Mouse (Mus musculus) intestine, embryonic 15.5 days (tissue): Measurements from ENCODE around the gene Psmf1. TPM values are rescaled to one million over a fixed set of nuclear protein-coding genes. Genes with fewer than 3 reads are reported as not detected.

ENCODE experiments used
- ATAC-seq: fragments of 200-750 bp; cut with Nextera tagmentation; 2 replicates; pipeline ENCODE4 v1.8.0; 2017; ENCODE audit warnings: moderate TSS enrichment, moderate library complexity
- H3K27ac ChIP-seq: fragments of 300-500 bp; sonication (generic); 2 replicates; pipeline ENCODE4 v1.5.1; 2015; ENCODE audit warnings: mild to moderate bottlenecking, inconsistent platforms
- H3K27me3 ChIP-seq: fragments of 300-500 bp; sonication (generic); replicated peaks from 2 replicates; pipeline ENCODE4 v1.6.1; 2015; ENCODE audit warnings: inconsistent platforms
- H3K36me3 ChIP-seq: fragments of 300-500 bp; sonication (generic); 2 replicates; pipeline ENCODE4 v1.6.1; 2015; ENCODE audit warnings: inconsistent platforms
- H3K4me1 ChIP-seq: fragments of 300-500 bp; sonication (generic); replicated peaks from 2 replicates; pipeline ENCODE4 v1.6.1; 2015; ENCODE audit warnings: inconsistent platforms
- H3K4me2 ChIP-seq: fragments of 300-500 bp; sonication (generic); replicated peaks from 2 replicates; pipeline ENCODE4 v1.6.1; 2015; ENCODE audit warnings: mild to moderate bottlenecking, inconsistent platforms
- H3K4me3 ChIP-seq: fragments of 300-500 bp; sonication (generic); replicated peaks from 2 replicates; pipeline ENCODE4 v1.5.1; 2015; ENCODE audit warnings: inconsistent platforms
- H3K9ac ChIP-seq: fragments of 300-500 bp; sonication (generic); 2 replicates; pipeline ENCODE4 v1.6.1; 2015; ENCODE audit warnings: inconsistent platforms
- H3K9me3 ChIP-seq: fragments of 300-500 bp; sonication (generic); 2 replicates; pipeline ENCODE4 v1.6.1; 2016; ENCODE audit warnings: inconsistent platforms
- WGBS: fragments of 180-500 bp; shearing (Covaris S2); methylation state at CpG from one replicate; pipeline ENCODE4 v1.1.7; 2015; 5-methylcytosine and 5-hydroxymethylcytosine counted together
- polyA plus RNA-seq: library from polyadenylated mRNA; unstranded; fragments of >200 nt; fragmentation: Nextera tagmentation; extraction: Ambion mirVana; gene quantifications from 2 replicates; pipeline ENCODE4 v1.2.1, GENCODE M21; 2015

The Psmf1 gene
- polyA plus RNA-seq, 1 experiment from 2014 or later, result 42.2 TPM

DNA sequence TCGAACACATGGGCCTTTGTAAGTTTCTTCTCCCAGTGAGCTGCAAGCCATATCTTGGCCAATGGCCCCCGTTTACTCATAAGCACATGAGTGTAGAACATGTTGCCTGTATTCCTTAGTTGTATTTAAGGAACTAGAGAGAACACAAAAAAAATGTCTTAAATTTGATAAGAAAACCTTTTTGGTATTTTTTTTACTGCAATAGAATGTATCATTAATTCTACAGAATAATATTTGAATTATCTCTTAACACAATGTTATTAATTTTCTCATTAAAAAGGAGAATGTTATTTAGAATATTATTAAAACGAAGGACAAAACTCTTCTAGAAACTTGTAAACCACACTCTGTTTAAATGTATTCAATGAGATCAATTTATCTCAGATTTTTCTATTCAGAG is 75.6 kb downstream of the Psmf1 start, which contains the start of gene Rad21l:
Gene Rad21l (minus strand): TSS at position 101 of the 400 bp plus-strand sequence.
- no peak within 1 kb of the TSS for H3K9ac ChIP-seq
- H3K36me3 ChIP-seq, result no peaks in the 10 kb centered on the region
- H3K27ac ChIP-seq, result no peak within 1 kb of the TSS
- H3K9me3 ChIP-seq, result no peaks in the 10 kb centered on the region
- no peak within 1 kb of the TSS for H3K4me2 ChIP-seq
- H3K4me1 ChIP-seq, result no peaks in the 10 kb centered on the region
- H3K4me3 ChIP-seq, result no peak within 1 kb of the TSS
- WGBS, result 73% methylated on average over 3 of the region's 3 CpGs
- no peak for ATAC-seq
- H3K27me3 ChIP-seq, result peaks cover 7% of the 10 kb centered on the region; the same call in 1 of the 2 replicates

Other genes starting within 250 kb of the Psmf1 start
- 589 and 626 TPM in 2 replicates for gene Fkbp1a, start 201.7 kb downstream of the Psmf1 start, polyA plus RNA-seq
- 15.7 and 15.9 TPM in 2 replicates for gene Sdcbp2, start 171.6 kb downstream of the Psmf1 start, polyA plus RNA-seq
- gene Snph, start 111.6 kb downstream of the Psmf1 start, polyA plus RNA-seq, result 2.0 TPM in 2 replicates
- gene Rad21l, start 75.7 kb downstream of the Psmf1 start, polyA plus RNA-seq, result not detected in 2 replicates
- gene Tmem74b, start 42.2 kb downstream of the Psmf1 start, polyA plus RNA-seq, result 2.0 and 2.2 TPM in 2 replicates
- gene Rspo4, start 98.7 kb upstream of the Psmf1 start, polyA plus RNA-seq, result 0.09 TPM in 1 of 2 replicates, not detected in the other
- 0.63 and 1.1 TPM in 2 replicates for gene Angpt4, start 167.0 kb upstream of the Psmf1 start, polyA plus RNA-seq
- gene Fam110a, start 236.0 kb upstream of the Psmf1 start, polyA plus RNA-seq, result 22.5 and 23.7 TPM in 2 replicates